Mouse (Mus musculus) heart, embryonic 16.5 days (tissue): Measurements from ENCODE around the gene Cfap69. TPM values are rescaled to one million over a fixed set of nuclear protein-coding genes. Genes with fewer than 3 reads are reported as not detected.
"Not testable (repeated sequence)": the region's sequence is repeated elsewhere in the genome, so short reads cannot be mapped to it uniquely, and the experiment has no call there.

Experiments
- ATAC-seq: fragments of 200-750 bp; cut with Nextera tagmentation; replicated peaks from 2 replicates; pipeline ENCODE4 v1.8.0; 2017; ENCODE audit warnings: moderate number of reproducible peaks; ENCODE audit not compliant: insufficient read depth, low FRiP score; ENCODE audit errors: extremely low read depth
- H3K27ac ChIP-seq: fragments of 300-500 bp; sonication (generic); 2 replicates; pipeline ENCODE4 v1.5.1; 2014; ENCODE audit warnings: mild to moderate bottlenecking, low read length, control low read depth, moderate library complexity
- H3K27me3 ChIP-seq: fragments of 300-500 bp; sonication (generic); 2 replicates; pipeline ENCODE4 v1.6.1; 2014; ENCODE audit warnings: low read length, mixed read lengths; ENCODE audit not compliant: control insufficient read depth, insufficient read depth
- H3K36me3 ChIP-seq: fragments of 300-500 bp; sonication (generic); 2 replicates; pipeline ENCODE4 v1.6.1; 2014; ENCODE audit not compliant: control insufficient read depth, insufficient read depth
- H3K4me1 ChIP-seq: fragments of 300-500 bp; sonication (generic); 2 replicates; pipeline ENCODE4 v1.6.1; 2014; ENCODE audit warnings: low read length, mixed read lengths; ENCODE audit not compliant: control insufficient read depth, insufficient read depth
- H3K4me2 ChIP-seq: fragments of 300-500 bp; sonication (generic); 2 replicates; pipeline ENCODE4 v1.6.1; 2014; ENCODE audit warnings: low read depth, mild to moderate bottlenecking, control low read depth, low read length
- H3K4me3 ChIP-seq: fragments of 300-500 bp; sonication (generic); 2 replicates; pipeline ENCODE4 v1.5.1; 2014; ENCODE audit warnings: mild to moderate bottlenecking, control low read depth, low read length
- H3K9ac ChIP-seq: fragments of 300-500 bp; sonication (generic); 2 replicates; pipeline ENCODE4 v1.6.1; 2014; ENCODE audit warnings: low read length, control low read depth
- H3K9me3 ChIP-seq: fragments of 300-500 bp; sonication (generic); replicated peaks from 2 replicates; pipeline ENCODE4 v1.6.1; 2016; ENCODE audit warnings: low read length; ENCODE audit not compliant: control insufficient read depth
- WGBS: fragments of 180-500 bp; shearing (Covaris S2); extraction: QIAGEN DNeasy Blood & Tissue Kit; methylation state at CpG from one replicate; pipeline ENCODE4 v1.1.7; 2014; 5-methylcytosine and 5-hydroxymethylcytosine counted together
- polyA plus RNA-seq: library from polyadenylated mRNA; unstranded; fragments of >200 nt; fragmentation: Nextera tagmentation; extraction: Ambion mirVana; gene quantifications from 2 replicates; pipeline ENCODE4 v1.2.1, GENCODE M21; 2015

Gene Cfap69
- polyA plus RNA-seq, 1 experiment from 2014 or later = 1.6 TPM

- H3K9ac ChIP-seq = peak overlapping the region; percentile 85
- H3K4me1 ChIP-seq = no peaks in the 10 kb centered on the region
- H3K27me3 ChIP-seq = no peaks in the 10 kb centered on the region; the same call in 1 of the 2 replicates
- H3K27ac ChIP-seq = no peak overlapping the region
- H3K9me3 ChIP-seq = no peaks in the 10 kb centered on the region
- WGBS = under 1% methylated on average over 29 of the region's 29 CpGs
- peak overlapping the region; percentile 85 for H3K4me3 ChIP-seq
- peak; percentile 49 for ATAC-seq
- peak overlapping the region; percentile 93 for H3K4me2 ChIP-seq
- H3K36me3 ChIP-seq = no peaks in the 10 kb centered on the region
Measured at GRCm38 (mm10) chr5:5693541-5693955, 29.5 kb upstream of the Cfap69 start.

- no peak for ATAC-seq
- 51% methylated on average over 4 of the region's 4 CpGs for WGBS
- no peak overlapping the region for H3K4me3 ChIP-seq
- no peak overlapping the region for H3K9ac ChIP-seq
- no peak overlapping the region for H3K4me2 ChIP-seq
- H3K27ac ChIP-seq = no peak overlapping the region
- no peaks in the 10 kb centered on the region for H3K36me3 ChIP-seq
- no peaks in the 10 kb centered on the region; the same call in 1 of the 2 replicates for H3K27me3 ChIP-seq
- H3K4me1 ChIP-seq = peaks cover 4% of the 10 kb centered on the region; the same call in 1 of the 2 replicates
- no peaks in the 10 kb centered on the region for H3K9me3 ChIP-seq
Measured at GRCm38 (mm10) chr5:5692167-5692738, 28.2 kb upstream of the Cfap69 start.

- Histone ChIP-seq H3K4me1 (peaks cover 10% of the 10 kb centered on the region), H3K36me3 (no peaks in the 10 kb centered on the region), H3K4me2 (no peak overlapping the region), H3K9me3 (no peaks in the 10 kb centered on the region), H3K9ac (no peak overlapping the region), H3K27me3 (no peaks in the 10 kb centered on the region; the same call in 1 of the 2 replicates), H3K27ac (no peak overlapping the region), H3K4me3 (no peak overlapping the region)
- WGBS = 68% methylated on average over 8 of the region's 8 CpGs
- ATAC-seq = no peak
Measured at GRCm38 (mm10) chr5:5688945-5689540, 25.0 kb upstream of the Cfap69 start.

- no peaks in the 10 kb centered on the region for H3K36me3 ChIP-seq
- H3K27ac ChIP-seq = no peak overlapping the region
- no peak overlapping the region for H3K4me2 ChIP-seq
- H3K4me1 ChIP-seq = peaks cover 10% of the 10 kb centered on the region
- H3K9ac ChIP-seq = no peak overlapping the region
- no peak for ATAC-seq
- no peak overlapping the region for H3K4me3 ChIP-seq
- no peaks in the 10 kb centered on the region; the same call in 1 of the 2 replicates for H3K27me3 ChIP-seq
- 51% methylated on average over 6 of the region's 6 CpGs for WGBS
- no peaks in the 10 kb centered on the region for H3K9me3 ChIP-seq
Measured at GRCm38 (mm10) chr5:5688228-5688627, 24.2 kb upstream of the Cfap69 start.

GRCm38 (mm10) chr5:5686973-5687372 is 22.9 kb upstream of the Cfap69 start:
- H3K4me3 ChIP-seq = no peak overlapping the region
- H3K9ac ChIP-seq = no peak overlapping the region
- no peak overlapping the region for H3K4me2 ChIP-seq
- no peaks in the 10 kb centered on the region for H3K9me3 ChIP-seq
- H3K27ac ChIP-seq = no peak overlapping the region
- WGBS = 4% methylated on average over 1 of the region's 1 CpGs
- no peaks in the 10 kb centered on the region for H3K36me3 ChIP-seq
- peaks cover 10% of the 10 kb centered on the region for H3K4me1 ChIP-seq
- ATAC-seq = peak; percentile 32; the same call in 1 of the 2 replicates
- no peaks in the 10 kb centered on the region; the same call in 1 of the 2 replicates for H3K27me3 ChIP-seq

GRCm38 (mm10) chr5:5684946-5685345 is 20.9 kb upstream of the Cfap69 start:
- not testable (repeated sequence) for H3K9me3 ChIP-seq, ATAC-seq, H3K4me3 ChIP-seq, H3K27ac ChIP-seq, H3K9ac ChIP-seq, H3K27me3 ChIP-seq, H3K4me1 ChIP-seq, H3K4me2 ChIP-seq, H3K36me3 ChIP-seq
- 59% methylated on average over 2 of the region's 2 CpGs for WGBS

GRCm38 (mm10) chr5:5683292-5683691 is 19.3 kb upstream of the Cfap69 start:
- WGBS = 78% methylated on average over 4 of the region's 4 CpGs
- Histone ChIP-seq H3K36me3 (no peaks in the 10 kb centered on the region), H3K9ac (no peak overlapping the region)

GRCm38 (mm10) chr5:5679459-5679858 is 15.4 kb upstream of the Cfap69 start:
- Histone ChIP-seq H3K9ac (no peak overlapping the region), H3K27me3 (no peaks in the 10 kb centered on the region), H3K9me3 (no peaks in the 10 kb centered on the region), H3K4me2 (no peak overlapping the region), H3K36me3 (no peaks in the 10 kb centered on the region), H3K27ac (no peak overlapping the region), H3K4me3 (no peak overlapping the region), H3K4me1 (no peaks in the 10 kb centered on the region)
- ATAC-seq = no peak

More at GRCm38 (mm10) chr5:5683292-5683691, 19.3 kb upstream of the Cfap69 start:
- no peak overlapping the region for H3K4me2 ChIP-seq
- H3K9me3 ChIP-seq = no peaks in the 10 kb centered on the region
- no peak overlapping the region for H3K4me3 ChIP-seq
- H3K27me3 ChIP-seq = no peaks in the 10 kb centered on the region
- H3K4me1 ChIP-seq = peaks cover 10% of the 10 kb centered on the region
- ATAC-seq = no peak
- no peak overlapping the region for H3K27ac ChIP-seq

- 77% methylated on average over 3 of the region's 3 CpGs for WGBS
- no peak overlapping the region for H3K4me3 ChIP-seq
- no peak for ATAC-seq
- H3K9me3 ChIP-seq = no peaks in the 10 kb centered on the region
- no peaks in the 10 kb centered on the region for H3K36me3 ChIP-seq
- H3K4me2 ChIP-seq = no peak overlapping the region
- H3K27ac ChIP-seq = no peak overlapping the region
- no peaks in the 10 kb centered on the region for H3K4me1 ChIP-seq
- no peaks in the 10 kb centered on the region for H3K27me3 ChIP-seq
- no peak overlapping the region for H3K9ac ChIP-seq
Measured at GRCm38 (mm10) chr5:5676082-5676481, 12.0 kb upstream of the Cfap69 start.
